Mouse (Mus musculus) heart, postnatal 0 days (tissue): ENCODE measurements around the gene H2-Eb1.

Source experiments
- CTCF ChIP-seq: IDR thresholded peaks from 2 replicates; pipeline ENCODE4 v1.5.1; 2016; ENCODE audit warnings: antibody characterized with exemption, control low read depth, low read depth
- EP300 ChIP-seq: IDR thresholded peaks from 2 replicates; pipeline ENCODE4 v1.6.1; 2016; ENCODE audit warnings: antibody characterized with exemption, low read depth

- TF ChIP-seq CTCF = no peak
- TF ChIP-seq EP300 = no peak
These were observed 1.9 kb upstream of the H2-Eb1 start for GRCm38 (mm10) chr17:34303789-34304188.
